Mouse (Mus musculus) 3134 (cell line): ENCODE results near the gene Olfr414.

ENCODE experiments used
- DNase-seq: peaks from one replicate; pipeline ENCODE4 v3.0.0-alpha.2; 2011; ENCODE audit warnings: low spot score; ENCODE audit not compliant: insufficient read length; ENCODE audit errors: extremely low read depth

Gene Olfr414

GRCm38 (mm10) chr1:174423764-174424163, at the start of gene Olfr414:
Gene Olfr414 (plus strand): TSS chr1:174424064.
- DNase-seq, result no peak

GRCm38 (mm10) chr1:174390746-174391145, 33.1 kb upstream of the Olfr414 start, which contains the start of gene Olfr248:
Gene Olfr248 (plus strand): TSS chr1:174391046.
- no peak for DNase-seq

- no peak for DNase-seq
Measured at GRCm38 (mm10) chr1:174422959-174423358, 905 bp upstream of the Olfr414 start.

- DNase-seq, result no peak
Measured at GRCm38 (mm10) chr1:174426180-174426986, 2.5 kb downstream of the Olfr414 start.

GRCm38 (mm10) chr1:174427402-174427801, 3.5 kb downstream of the Olfr414 start:
- no peak for DNase-seq

GRCm38 (mm10) chr1:174428407-174428806, 4.5 kb downstream of the Olfr414 start:
- DNase-seq, result no peak

GRCm38 (mm10) chr1:174434121-174434520, 10.3 kb downstream of the Olfr414 start:
- DNase-seq, result no peak

GRCm38 (mm10) chr1:174441782-174442181, 17.9 kb downstream of the Olfr414 start, which contains the start of gene Olfr220:
Gene Olfr220 (plus strand): TSS chr1:174442082.
- no peak for DNase-seq

GRCm38 (mm10) chr1:174455100-174455499, 31.2 kb downstream of the Olfr414 start:
- DNase-seq, result no peak

GRCm38 (mm10) chr1:174465385-174465784, 41.5 kb downstream of the Olfr414 start:
- DNase-seq, result no peak

- DNase-seq, result no peak
Measured at GRCm38 (mm10) chr1:174466240-174466639, 42.4 kb downstream of the Olfr414 start.

GRCm38 (mm10) chr1:174469736-174470135, 45.9 kb downstream of the Olfr414 start:
- no peak for DNase-seq

GRCm38 (mm10) chr1:174482567-174482966, 58.7 kb downstream of the Olfr414 start:
- DNase-seq, result no peak
